Mouse (Mus musculus): ENCODE data around the gene Sec16a.

Gene Sec16a

GRCm38 (mm10) chr2:26437221-26437620 lies 7.8 kb downstream of the Sec16a start:
- no peak for DNase-seq

GRCm38 (mm10) chr2:26434791-26435572 lies 10.0 kb downstream of the Sec16a start:
- peak; percentile 79 for DNase-seq

- no peak for DNase-seq
These were observed 15.2 kb downstream of the Sec16a start for GRCm38 (mm10) chr2:26429851-26430250.

- no peak for DNase-seq
These were observed 20.5 kb downstream of the Sec16a start for GRCm38 (mm10) chr2:26424541-26424940.

GRCm38 (mm10) chr2:26423086-26423485 lies 21.9 kb downstream of the Sec16a start:
- DNase-seq, result peak; percentile 83

GRCm38 (mm10) chr2:26421969-26422368 lies 23.0 kb downstream of the Sec16a start:
- no peak for DNase-seq

- no peak for DNase-seq
These were observed 26.9 kb downstream of the Sec16a start for GRCm38 (mm10) chr2:26418120-26418519.

- no peak for DNase-seq
These were observed 27.9 kb downstream of the Sec16a start for GRCm38 (mm10) chr2:26417066-26417465.

GRCm38 (mm10) chr2:26410931-26411411 lies 34.0 kb downstream of the Sec16a start:
- DNase-seq, result peak; percentile 70

- DNase-seq, result no peak
These were observed 34.9 kb downstream of the Sec16a start for GRCm38 (mm10) chr2:26410091-26410490.

- no peak for DNase-seq
These were observed 35.7 kb downstream of the Sec16a start for GRCm38 (mm10) chr2:26409362-26409761.

- DNase-seq, result peak; percentile 95
These were observed 36.3 kb downstream of the Sec16a start, which contains the start of gene Inpp5e for GRCm38 (mm10) chr2:26408515-26409356. Gene Inpp5e, minus strand, starts transcription at chr2:26409203.

GRCm38 (mm10) chr2:26403306-26403705 lies 41.7 kb downstream of the Sec16a start:
- peak; percentile 74 for DNase-seq

- DNase-seq, result no peak
These were observed 42.8 kb downstream of the Sec16a start for GRCm38 (mm10) chr2:26402265-26402664.

GRCm38 (mm10) chr2:26401023-26401422 lies 44.0 kb downstream of the Sec16a start:
- DNase-seq, result no peak

- DNase-seq, result no peak
These were observed 44.7 kb downstream of the Sec16a start for GRCm38 (mm10) chr2:26400296-26400695.

- DNase-seq, result peak; percentile 85
These were observed 45.4 kb downstream of the Sec16a start for GRCm38 (mm10) chr2:26399647-26400046.

- peak; percentile 52 for DNase-seq
These were observed 46.0 kb downstream of the Sec16a start for GRCm38 (mm10) chr2:26398978-26399377.

- no peak for DNase-seq
These were observed 53.4 kb downstream of the Sec16a start for GRCm38 (mm10) chr2:26391617-26392016.

- no peak for DNase-seq
These were observed 54.1 kb downstream of the Sec16a start for GRCm38 (mm10) chr2:26390954-26391353.

GRCm38 (mm10) chr2:26389154-26389690 lies 55.8 kb downstream of the Sec16a start, which contains the start of the genes Entr1 and Pmpca:
Gene Entr1, minus strand, starts transcription at chr2:26389316.
Gene Pmpca, plus strand, starts transcription at chr2:26389339.
- peak; percentile 70 for DNase-seq

- DNase-seq, result no peak
These were observed 56.3 kb downstream of the Sec16a start for GRCm38 (mm10) chr2:26388682-26389153.

- DNase-seq, result peak; percentile 69
These were observed 57.3 kb downstream of the Sec16a start for GRCm38 (mm10) chr2:26387713-26388112.

Data from kidney, adult 11 months (tissue).